Mouse (Mus musculus): ENCODE results near the gene Olfr414.

Olfr414 gene

DNA sequence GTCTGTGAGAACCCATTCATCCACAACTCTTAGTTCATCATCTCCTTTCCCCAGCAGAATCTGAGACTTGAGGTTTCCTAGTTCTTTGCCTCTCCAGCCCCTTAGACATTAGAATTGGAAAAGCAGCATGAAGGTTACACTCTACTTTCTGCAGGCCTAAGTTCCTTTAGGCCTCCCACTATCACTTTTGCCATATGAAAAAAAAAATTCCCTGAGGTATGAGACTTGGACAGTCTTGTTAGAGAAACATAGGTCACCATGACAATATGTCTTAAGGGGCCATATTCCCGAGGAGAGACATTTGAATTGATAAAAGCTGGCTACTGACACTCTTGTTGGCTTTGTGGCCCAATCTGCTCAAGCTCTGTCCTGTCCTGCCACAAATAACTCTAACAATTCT, at the start of gene Olfr414:
Olfr414 (plus strand) TSS at position 301 of the 400 bp plus-strand sequence.
- DNase-seq = no peak

DNA sequence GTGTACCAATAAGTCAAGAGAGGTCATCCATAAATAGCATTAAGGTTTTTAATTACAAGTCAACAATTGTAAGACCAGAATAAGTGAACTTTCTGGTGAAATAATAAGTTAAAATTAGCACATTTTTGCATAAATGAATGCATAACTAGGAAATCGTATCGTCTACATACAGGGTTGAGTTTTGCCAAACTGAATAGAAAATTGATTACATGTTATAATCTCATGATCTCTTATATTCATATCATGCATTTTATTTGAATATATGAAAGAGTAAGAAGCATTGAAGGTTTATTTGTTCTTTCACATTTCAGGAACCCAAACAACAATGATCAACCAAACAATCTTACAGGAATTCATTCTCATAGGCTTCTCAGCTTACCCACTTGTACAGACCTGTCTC, 33.1 kb upstream of the Olfr414 start, which contains the start of gene Olfr248:
Olfr248 (plus strand) TSS at position 301 of the 400 bp plus-strand sequence.
- no peak for DNase-seq

DNA sequence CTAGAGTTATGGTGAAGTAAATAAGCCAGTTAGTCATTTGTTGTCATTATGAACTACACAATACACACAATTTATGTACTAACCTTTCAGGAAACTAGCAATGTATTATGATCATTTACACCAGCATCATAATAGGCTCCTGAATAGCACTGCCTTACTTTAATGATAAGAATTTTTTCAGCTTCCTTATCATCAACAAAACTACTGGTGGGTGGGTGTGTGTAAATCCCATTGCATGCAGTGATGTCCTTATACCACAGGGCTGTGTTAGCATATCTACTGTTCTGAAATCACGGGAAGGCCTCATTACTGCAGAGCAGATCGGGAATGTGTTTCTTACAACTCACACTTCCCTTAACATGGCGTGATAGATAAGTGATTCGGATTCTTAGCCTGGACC, 905 bp upstream of the Olfr414 start:
- DNase-seq = no peak

DNA sequence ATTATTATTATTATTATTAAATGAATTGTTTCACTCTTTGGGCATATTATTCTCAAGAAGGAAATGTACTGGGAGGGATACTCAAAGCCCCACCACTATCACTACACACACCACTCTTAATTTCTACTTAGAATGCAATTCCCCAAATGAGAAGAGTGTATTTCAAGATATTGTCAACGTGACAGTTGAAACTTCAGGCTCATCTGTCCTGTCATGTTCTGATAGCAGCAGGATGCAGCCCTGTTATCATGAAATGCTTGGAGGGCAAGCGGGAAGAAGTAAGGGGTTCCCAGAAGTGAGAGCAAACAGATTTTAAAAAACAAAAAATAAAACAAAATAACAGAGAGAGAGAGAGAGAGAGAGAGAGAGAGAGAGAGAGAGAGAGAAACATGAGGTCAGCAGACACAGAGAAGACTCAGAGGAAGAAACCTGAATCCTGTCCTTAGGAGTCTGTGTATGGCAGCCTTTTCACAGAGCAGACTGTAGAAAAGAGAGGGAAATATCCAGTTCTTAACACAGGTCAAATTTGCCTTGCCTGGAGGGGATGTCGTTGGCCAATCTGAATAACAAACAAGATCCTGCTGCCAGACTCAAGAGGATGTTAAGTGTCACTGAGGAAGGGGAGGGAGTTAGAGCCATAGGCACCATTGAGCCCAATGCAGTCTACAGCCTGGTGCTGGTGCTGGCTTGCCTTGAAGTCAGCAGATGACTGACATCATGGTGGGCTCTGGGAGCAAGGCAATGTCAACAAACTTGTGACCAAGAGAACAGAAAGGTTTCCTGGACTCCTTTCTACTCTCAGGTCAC, 2.5 kb downstream of the Olfr414 start:
- DNase-seq = no peak

DNA sequence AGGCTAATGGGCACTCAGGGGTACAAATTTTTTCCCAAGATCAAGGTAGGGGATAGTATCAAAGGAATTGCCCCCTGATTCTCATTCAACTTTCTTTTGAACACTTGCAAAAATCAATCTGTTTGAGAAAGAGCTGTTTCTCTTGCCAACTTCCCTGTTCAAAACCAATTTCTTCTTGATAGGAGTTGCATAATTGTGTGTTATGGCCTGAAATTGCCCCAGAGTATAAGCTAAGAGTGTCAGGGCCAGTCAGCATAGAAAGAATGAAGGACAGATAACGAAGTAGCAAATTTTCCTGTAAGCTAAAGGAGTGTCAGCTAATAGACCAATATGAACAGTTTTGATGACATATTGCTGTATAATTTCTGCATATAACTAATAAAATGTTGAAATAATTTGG, 3.5 kb downstream of the Olfr414 start:
- no peak for DNase-seq

DNA sequence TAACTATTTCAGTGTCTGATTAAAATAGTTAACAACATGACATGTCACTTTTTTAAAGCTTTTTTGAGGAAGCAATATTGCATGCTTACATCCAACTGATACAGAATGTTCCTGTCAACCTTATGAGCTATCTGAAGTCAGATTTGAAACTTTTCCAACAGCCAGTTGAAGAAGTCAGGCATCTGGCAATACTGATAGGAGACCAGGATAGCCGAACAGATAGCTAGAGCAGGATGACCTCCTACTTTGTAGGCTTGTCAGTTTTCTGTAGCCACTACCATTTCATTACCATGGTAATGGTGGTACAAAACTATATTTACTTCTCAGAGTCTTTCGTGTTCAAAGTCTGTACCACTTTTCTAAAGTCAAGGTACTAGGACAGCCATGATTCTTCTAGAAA, 4.5 kb downstream of the Olfr414 start:
- no peak for DNase-seq

DNA sequence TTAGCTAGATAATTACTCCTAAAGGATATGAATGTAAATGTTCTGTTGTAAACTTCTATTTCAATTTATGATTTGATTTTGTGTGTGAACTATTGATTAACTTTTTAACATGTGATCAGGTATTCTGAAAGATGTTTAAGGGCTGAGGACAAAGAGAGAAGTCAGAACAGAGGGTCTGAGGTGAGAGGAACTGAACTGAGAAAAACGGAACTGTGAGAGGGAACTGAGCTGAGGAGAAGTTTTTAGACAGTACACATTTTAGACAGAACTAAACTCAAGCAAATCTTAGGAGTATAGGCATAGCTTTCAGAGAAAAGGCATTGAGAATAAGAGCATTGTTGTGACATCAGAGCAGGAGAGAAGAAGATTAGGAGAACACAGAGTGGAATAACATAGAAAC, 10.3 kb downstream of the Olfr414 start:
- no peak for DNase-seq

DNA sequence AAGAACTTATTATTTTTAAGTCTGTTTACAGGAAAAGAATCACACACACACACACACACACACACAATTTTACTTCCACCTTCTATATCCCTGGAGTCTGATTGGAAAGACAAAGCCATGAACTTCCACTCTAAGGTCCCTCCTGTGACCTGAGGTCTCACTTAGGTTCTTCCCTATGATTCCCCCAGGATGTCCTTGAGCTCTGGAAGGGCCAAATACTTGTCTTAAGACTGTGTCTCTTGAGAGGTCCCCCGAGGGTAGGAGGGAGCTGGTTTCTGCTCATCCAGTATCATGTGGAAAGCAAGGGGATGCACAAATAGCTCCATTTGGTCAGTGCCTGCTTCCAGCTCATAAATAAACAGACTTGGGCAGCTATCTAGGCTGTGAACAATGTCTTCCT, 17.9 kb downstream of the Olfr414 start, which contains the start of gene Olfr220:
Olfr220 (plus strand) TSS at position 301 of the 400 bp plus-strand sequence.
- no peak for DNase-seq

DNA sequence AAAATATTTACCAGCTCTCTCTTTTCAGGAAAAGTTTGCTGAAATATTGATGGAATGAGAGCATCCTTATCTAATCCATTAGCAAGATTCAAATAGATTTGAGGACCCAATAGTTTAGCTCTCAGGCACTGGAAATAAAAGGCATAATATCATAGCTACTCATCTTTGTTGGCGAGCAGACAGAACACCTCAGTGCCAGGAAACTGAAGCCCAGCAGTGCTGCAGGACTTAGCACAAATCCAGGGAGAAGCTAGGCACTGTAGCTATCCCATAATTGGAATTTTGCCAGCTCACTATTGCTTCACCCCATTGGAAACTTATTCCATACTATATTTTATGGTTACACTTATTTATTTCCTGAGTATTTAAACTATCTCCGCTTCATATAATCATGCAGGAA, 31.2 kb downstream of the Olfr414 start:
- DNase-seq = no peak

DNA sequence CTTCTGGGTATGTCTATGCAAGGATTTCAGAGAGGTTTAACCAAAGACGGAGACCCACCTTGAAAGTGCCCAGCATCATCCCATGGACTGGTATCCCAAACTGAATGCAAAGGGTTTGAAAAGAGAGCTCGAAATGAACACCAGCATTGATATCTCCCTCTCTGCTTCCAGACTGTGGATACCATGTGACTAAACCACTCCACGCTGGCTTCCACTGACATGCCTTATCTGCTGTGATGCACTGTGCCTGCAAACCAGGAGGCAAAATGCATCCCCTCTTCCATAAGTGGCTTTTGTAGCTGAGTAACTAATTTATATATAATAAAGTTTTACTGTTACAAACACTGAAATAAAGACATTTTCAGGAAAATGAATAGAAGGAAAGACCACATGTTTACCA, 41.5 kb downstream of the Olfr414 start:
- DNase-seq = no peak

DNA sequence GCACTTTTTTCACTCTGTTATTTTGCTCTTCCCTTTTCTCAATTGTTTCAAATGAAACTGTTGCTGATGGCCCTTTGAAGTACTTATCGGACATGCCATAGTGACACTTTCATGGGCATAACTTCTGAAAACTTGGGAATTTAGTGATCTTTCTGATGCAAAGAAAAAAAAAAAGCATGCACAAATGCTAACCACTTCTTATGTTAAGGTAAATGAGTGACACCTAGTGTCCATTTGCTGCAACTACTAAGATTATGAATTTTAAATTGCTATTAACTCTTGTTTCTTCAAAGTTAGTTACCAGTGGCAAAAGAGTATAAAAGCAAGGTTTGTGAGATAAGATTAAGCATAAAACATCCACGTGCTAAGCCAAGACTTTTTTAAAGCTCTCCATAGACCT, 42.4 kb downstream of the Olfr414 start:
- no peak for DNase-seq

DNA sequence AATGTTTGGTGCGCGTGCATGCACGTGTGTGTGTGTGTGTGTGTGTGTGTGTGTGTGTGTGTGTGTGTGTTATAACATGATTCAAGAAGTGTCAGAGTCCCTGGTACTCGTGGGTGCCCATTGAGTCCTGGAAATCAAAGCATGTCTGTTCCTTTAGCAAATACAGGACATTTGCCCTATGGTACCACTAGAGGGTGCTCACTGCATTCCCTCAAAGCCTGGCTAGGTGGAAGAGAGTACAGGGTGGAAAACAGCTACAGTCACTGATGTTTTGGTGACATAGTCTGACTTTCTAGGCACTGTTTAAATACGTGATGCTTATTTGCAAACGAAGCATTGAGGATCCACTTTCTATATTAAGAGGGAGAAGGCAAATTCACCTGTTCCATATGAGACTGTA, 45.9 kb downstream of the Olfr414 start:
- peak; percentile 19 for DNase-seq

DNA sequence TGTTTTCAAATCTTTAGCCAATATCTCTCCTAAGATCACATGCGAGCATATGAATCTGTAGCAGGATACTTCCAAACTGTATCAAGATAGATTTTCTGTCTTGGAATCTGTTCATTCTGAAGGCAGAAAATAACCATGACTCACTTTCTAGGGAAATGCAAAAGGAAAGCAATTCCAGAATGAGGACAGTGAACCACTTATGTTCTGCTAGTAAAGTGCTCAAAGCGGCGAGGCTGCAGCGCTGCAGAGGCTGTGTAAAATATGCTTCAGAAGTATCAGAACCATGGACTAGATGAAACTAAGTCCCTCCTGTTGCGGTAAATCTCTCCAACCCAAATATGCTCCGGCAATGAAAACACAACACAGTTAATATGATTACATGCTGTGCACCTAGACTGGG, 58.7 kb downstream of the Olfr414 start:
- DNase-seq = no peak

Data from lung, postnatal 10 days (tissue).